Mouse (Mus musculus): Measurements from ENCODE around the gene Filip1. TPM values are rescaled to one million over a fixed set of nuclear protein-coding genes. Genes with fewer than 3 reads are reported as not detected.

Gene Filip1
- total RNA-seq, 1 experiment from 2014 or later = 0.35 TPM

DNA sequence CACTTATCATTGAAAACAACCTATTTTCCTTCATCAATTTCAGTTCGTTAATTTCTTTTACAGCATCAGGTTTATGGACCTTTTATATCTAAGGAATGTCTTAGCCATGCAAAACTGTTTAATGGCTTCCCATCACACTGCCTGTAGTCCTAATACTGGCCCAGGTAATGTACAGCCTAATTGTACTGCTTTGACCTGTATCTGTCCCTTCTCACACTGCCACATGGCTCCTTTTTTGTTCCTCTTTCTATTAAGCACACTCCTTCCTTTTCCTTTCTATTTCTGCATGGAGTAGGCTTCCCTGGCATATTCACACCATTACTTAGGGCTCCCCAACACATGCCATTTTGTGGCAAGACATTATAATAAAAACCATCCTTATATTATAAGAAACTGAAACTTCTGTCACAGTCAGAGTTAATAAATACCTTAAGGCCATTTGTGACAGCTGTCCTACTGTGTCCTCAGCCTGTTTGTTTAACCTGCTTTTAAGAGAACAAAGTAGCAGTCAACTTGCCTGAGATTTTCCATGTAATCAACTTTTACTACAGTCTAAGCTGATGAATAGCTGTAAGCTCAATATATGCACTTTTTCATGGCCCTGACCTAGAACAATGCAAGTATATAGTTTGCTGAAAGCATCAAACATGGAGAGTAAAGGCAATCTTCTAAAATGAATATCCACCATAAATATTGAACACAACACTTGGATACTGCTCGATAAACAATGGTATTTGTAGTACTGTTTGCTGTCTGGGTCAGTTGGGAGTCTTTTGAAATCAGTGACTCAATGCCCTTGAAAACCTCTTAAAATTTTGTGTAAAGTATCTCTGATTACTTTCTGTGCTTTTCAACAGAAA, 227.5 kb downstream of the Filip1 start:
- peak; percentile 27 to 42; a peak in 1 of 4 replicates for ATAC-seq (replicated peaks in 1 of 2; ENCODE audit: insufficient read depth in 1 of 2, low FRiP score in 2 of 2, low TSS enrichment in 1 of 2, low read depth in 1 of 2, poor library complexity in 2 of 2, severe bottlenecking in 2 of 2)

DNA sequence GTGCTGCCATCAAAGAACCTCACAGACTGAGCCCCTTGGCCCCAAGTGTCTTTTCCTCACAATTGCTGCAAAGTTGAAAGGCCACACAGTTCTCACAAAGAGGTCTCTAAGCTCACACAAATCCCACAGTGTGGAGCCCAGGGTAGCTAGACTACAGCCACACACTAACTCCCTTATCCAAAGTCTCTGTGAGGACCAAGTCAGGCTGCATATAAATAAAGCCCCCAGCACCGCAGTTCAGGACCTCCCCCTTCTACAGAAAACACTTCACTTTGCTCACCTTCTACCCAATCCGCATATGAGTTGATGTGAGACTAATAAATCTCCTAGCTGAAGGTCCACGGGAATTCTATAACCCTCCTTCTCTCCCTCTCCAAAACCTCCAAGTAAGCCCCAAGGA, 228.2 kb downstream of the Filip1 start:
- no peak for ATAC-seq (replicated peaks in 1 of 2; ENCODE audit: insufficient read depth in 1 of 2, low FRiP score in 2 of 2, low TSS enrichment in 1 of 2, low read depth in 1 of 2, poor library complexity in 2 of 2, severe bottlenecking in 2 of 2)

DNA sequence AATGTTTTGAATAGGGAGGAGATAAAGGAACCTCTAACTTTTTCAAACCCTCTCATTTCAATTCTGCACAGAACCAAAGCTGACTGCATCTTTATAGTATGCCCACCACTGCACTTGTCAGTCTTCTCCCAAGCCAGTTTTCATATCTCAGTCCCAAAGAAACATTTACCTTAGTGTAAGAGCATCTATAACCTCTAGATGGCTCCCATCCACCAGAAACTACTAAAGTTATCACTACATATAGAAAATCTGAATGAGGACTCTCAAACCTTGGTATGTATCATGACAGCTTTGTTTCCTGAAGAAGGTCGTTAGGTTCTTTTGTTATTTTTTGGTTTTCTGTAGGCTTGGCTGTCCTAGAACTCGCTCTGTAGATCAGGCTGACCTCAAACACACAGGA, 233.3 kb downstream of the Filip1 start:
- peak; percentile 46 to 72 for ATAC-seq (replicated peaks in 1 of 2; ENCODE audit: insufficient read depth in 1 of 2, low FRiP score in 2 of 2, low TSS enrichment in 1 of 2, low read depth in 1 of 2, poor library complexity in 2 of 2, severe bottlenecking in 2 of 2)

DNA sequence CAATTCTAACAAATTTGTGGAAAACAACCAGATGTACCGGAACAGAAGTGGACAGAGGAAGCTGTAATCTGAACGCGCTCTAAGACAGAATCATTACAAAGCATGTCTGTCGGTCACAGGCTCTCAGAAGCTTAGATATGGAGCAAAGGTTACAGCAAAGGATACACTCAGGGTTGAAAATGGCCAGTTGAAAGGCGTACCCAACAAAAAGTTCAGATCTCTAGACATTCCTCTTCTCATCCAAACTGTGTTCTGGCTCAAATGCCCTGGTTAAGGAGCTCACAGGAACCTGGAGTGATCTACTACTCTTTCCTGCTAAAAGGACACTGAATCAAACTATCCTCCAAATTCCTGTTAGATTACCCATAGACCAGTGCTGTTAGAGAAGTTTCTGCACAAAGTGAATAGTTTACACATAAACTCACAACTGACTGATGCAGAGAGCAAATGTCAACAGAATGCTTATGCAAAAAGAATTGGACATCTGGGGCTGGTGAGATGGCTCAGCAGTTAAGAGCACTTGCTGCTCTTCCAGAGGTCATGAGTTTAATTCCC, 245.6 kb downstream of the Filip1 start:
- no peak for ATAC-seq (replicated peaks in 1 of 2; ENCODE audit: insufficient read depth in 1 of 2, low FRiP score in 2 of 2, low TSS enrichment in 1 of 2, low read depth in 1 of 2, poor library complexity in 2 of 2, severe bottlenecking in 2 of 2)

DNA sequence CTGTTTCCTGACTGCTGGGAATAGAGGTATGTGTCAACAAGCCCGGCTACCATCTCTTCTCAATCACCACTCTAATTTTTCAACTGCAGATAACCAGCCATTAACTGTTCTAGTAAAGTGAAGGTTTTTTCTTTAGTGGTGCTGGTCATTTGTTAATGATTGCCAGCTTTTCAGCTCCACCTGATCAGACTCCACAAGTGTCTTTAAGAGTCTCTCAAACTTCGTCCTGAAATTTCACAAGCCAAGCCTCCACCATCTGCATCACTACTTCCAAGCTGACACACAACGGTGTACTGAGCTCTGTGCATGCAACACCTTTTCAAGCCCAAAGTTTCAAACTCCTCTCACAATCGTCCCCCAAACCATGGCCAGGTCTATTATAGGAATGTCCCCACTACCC, 247.3 kb downstream of the Filip1 start:
- ATAC-seq (replicated peaks in 1 of 2; ENCODE audit: insufficient read depth in 1 of 2, low FRiP score in 2 of 2, low TSS enrichment in 1 of 2, low read depth in 1 of 2, poor library complexity in 2 of 2, severe bottlenecking in 2 of 2) = no peak

Other genes with a start within 250 kb of the Filip1 start
- 106 and 117 TPM in 2 replicates for gene Tmem30a, start 219.3 kb downstream of the Filip1 start, total RNA-seq (2017)
- gene Senp6, start 54.1 kb upstream of the Filip1 start, total RNA-seq (2017) = 270 and 300 TPM in 2 replicates
- 6.1 and 14.0 TPM in 2 replicates for gene Myo6, start 152.2 kb upstream of the Filip1 start, total RNA-seq (2017)